Mouse (Mus musculus) heart, embryonic 14.5 days (tissue): Measurements from ENCODE around the gene Nat8l. TPM values are rescaled to one million over a fixed set of nuclear protein-coding genes. Genes with fewer than 3 reads are reported as not detected.

Source experiments
- ATAC-seq: fragments of 200-750 bp; cut with Nextera tagmentation; 2 replicates; pipeline ENCODE4 v1.8.0; 2017; ENCODE audit warnings: low read depth, moderate TSS enrichment; ENCODE audit not compliant: insufficient number of reproducible peaks, insufficient read depth, low FRiP score
- H3K27ac ChIP-seq, 2 experiments: fragments of 200-500 bp in 1 of 2; fragments of 300-500 bp in 1 of 2; sonication (generic) in 1 of 2; replicated peaks in 1 of 2; 2 replicates each; pipeline ENCODE4 v1.5.1; 2012 to 2014; ENCODE audit warnings: low read depth in 2 of 2, low read length in 2 of 2, control low read depth in 1 of 2, mild to moderate bottlenecking in 1 of 2, mixed read lengths in 1 of 2; ENCODE audit not compliant: control insufficient read depth in 1 of 2, insufficient read depth in 1 of 2
- H3K27me3 ChIP-seq: fragments of 300-500 bp; sonication (generic); 2 replicates; pipeline ENCODE4 v1.6.1; 2014; ENCODE audit warnings: mild to moderate bottlenecking, low read length, control low read depth; ENCODE audit not compliant: control insufficient read depth, insufficient read depth
- H3K36me3 ChIP-seq: fragments of 300-500 bp; sonication (generic); 2 replicates; pipeline ENCODE4 v1.6.1; 2014; ENCODE audit warnings: mild to moderate bottlenecking, control low read depth, low read length, mixed read lengths; ENCODE audit not compliant: control insufficient read depth, insufficient read depth
- H3K4me1 ChIP-seq, 2 experiments: fragments of 200-500 bp in 1 of 2; fragments of 300-500 bp in 1 of 2; sonication (generic) in 1 of 2; 2 replicates each; pipeline ENCODE4 v1.6.1; 2012 to 2014; ENCODE audit warnings: low read length in 2 of 2, control low read depth in 1 of 2, mixed read lengths in 1 of 2; ENCODE audit not compliant: control insufficient read depth in 2 of 2, insufficient read depth in 2 of 2
- H3K4me2 ChIP-seq: fragments of 300-500 bp; sonication (generic); 2 replicates; pipeline ENCODE4 v1.6.1; 2014; ENCODE audit warnings: mild to moderate bottlenecking, low read length
- H3K4me3 ChIP-seq, 2 experiments: fragments of 200-500 bp in 1 of 2; fragments of 300-500 bp in 1 of 2; sonication (generic) in 1 of 2; 2 replicates each; pipeline ENCODE4 v1.5.1; 2012 to 2014; ENCODE audit warnings: low read length in 2 of 2, mild to moderate bottlenecking in 2 of 2, control low read depth in 1 of 2, low read depth in 1 of 2, moderate library complexity in 1 of 2; ENCODE audit not compliant: control insufficient read depth in 1 of 2, insufficient read depth in 1 of 2
- H3K9ac ChIP-seq: fragments of 300-500 bp; sonication (generic); 2 replicates; pipeline ENCODE4 v1.6.1; 2014; ENCODE audit warnings: mild to moderate bottlenecking, low read length
- H3K9me3 ChIP-seq: fragments of 300-500 bp; sonication (generic); 2 replicates; pipeline ENCODE4 v1.6.1; 2016; ENCODE audit warnings: low read length, control low read depth; ENCODE audit not compliant: control insufficient read depth
- WGBS: fragments of 180-500 bp; shearing (Covaris S2); extraction: QIAGEN DNeasy Blood & Tissue Kit; methylation state at CpG from one replicate; pipeline ENCODE4 v1.1.7; 2014; 5-methylcytosine and 5-hydroxymethylcytosine counted together
- polyA plus RNA-seq: library from polyadenylated mRNA; unstranded; fragments of >200 nt; fragmentation: Nextera tagmentation; extraction: Ambion mirVana; gene quantifications from 2 replicates; pipeline ENCODE4 v1.2.1, GENCODE M21; 2014

Nat8l gene
- polyA plus RNA-seq, 1 experiment from 2014 or later: 0.57 TPM

- H3K27me3 ChIP-seq: peaks cover 46% of the 10 kb centered on the region
- peak overlapping the region; percentile 71 to 74 for H3K4me3 ChIP-seq
- 2% methylated on average over 64 of the region's 80 CpGs for WGBS
- H3K4me2 ChIP-seq: peak overlapping the region; percentile 100
- peak overlapping the region; percentile 69 for H3K9ac ChIP-seq
- H3K36me3 ChIP-seq: peaks cover 8% of the 10 kb centered on the region; the same call in 1 of the 2 replicates
- H3K9me3 ChIP-seq: no peaks in the 10 kb centered on the region
- H3K27ac ChIP-seq: peak overlapping the region in 1 of 2 experiments; percentile 24; a peak in 1 of 4 replicates
- H3K4me1 ChIP-seq: peaks cover 6 to 16% of the 10 kb centered on the region in 2 experiments
- no peak for ATAC-seq
These were observed 1.4 kb downstream of the Nat8l start for GRCm38 (mm10) chr5:33997051-33997741.

- peak overlapping the region; percentile 71 to 74 for H3K4me3 ChIP-seq
- no peak overlapping the region for H3K27ac ChIP-seq
- H3K9ac ChIP-seq: peak overlapping the region; percentile 69
- 70% methylated on average over 20 of the region's 20 CpGs for WGBS
- peaks cover 6 to 16% of the 10 kb centered on the region in 2 experiments for H3K4me1 ChIP-seq
- no peak for ATAC-seq
- peak overlapping the region; percentile 100 for H3K4me2 ChIP-seq
- peaks cover 8% of the 10 kb centered on the region; the same call in 1 of the 2 replicates for H3K36me3 ChIP-seq
- H3K27me3 ChIP-seq: peaks cover 46% of the 10 kb centered on the region
- no peaks in the 10 kb centered on the region for H3K9me3 ChIP-seq
These were observed 2.2 kb downstream of the Nat8l start for GRCm38 (mm10) chr5:33997829-33998504.

- H3K36me3 ChIP-seq: peaks cover 8% of the 10 kb centered on the region; the same call in 1 of the 2 replicates
- H3K4me2 ChIP-seq: no peak overlapping the region
- H3K27ac ChIP-seq: no peak overlapping the region
- H3K9ac ChIP-seq: no peak overlapping the region
- no peak overlapping the region for H3K4me3 ChIP-seq
- no peaks in the 10 kb centered on the region for H3K9me3 ChIP-seq
- no peak for ATAC-seq
- H3K27me3 ChIP-seq: peaks cover 46% of the 10 kb centered on the region
- 91% methylated on average over 3 of the region's 3 CpGs for WGBS
- H3K4me1 ChIP-seq: peaks cover 8 to 16% of the 10 kb centered on the region in 2 experiments
These were observed 2.7 kb downstream of the Nat8l start for GRCm38 (mm10) chr5:33998505-33998877.

- no peak overlapping the region for H3K4me2 ChIP-seq
- ATAC-seq: no peak
- peaks cover 8 to 16% of the 10 kb centered on the region in 2 experiments for H3K4me1 ChIP-seq
- H3K27me3 ChIP-seq: peaks cover 39% of the 10 kb centered on the region
- H3K4me3 ChIP-seq: no peak overlapping the region
- H3K36me3 ChIP-seq: peaks cover 8% of the 10 kb centered on the region; the same call in 1 of the 2 replicates
- WGBS: 76% methylated on average over 6 of the region's 6 CpGs
- no peaks in the 10 kb centered on the region for H3K9me3 ChIP-seq
- no peak overlapping the region for H3K9ac ChIP-seq
- no peak overlapping the region for H3K27ac ChIP-seq
These were observed 3.8 kb downstream of the Nat8l start for GRCm38 (mm10) chr5:33999466-34000090.

GRCm38 (mm10) chr5:34000809-34001208, 5.0 kb downstream of the Nat8l start:
- peaks cover 6 to 11% of the 10 kb centered on the region in 2 experiments for H3K4me1 ChIP-seq
- H3K4me3 ChIP-seq: no peak overlapping the region
- H3K27ac ChIP-seq: no peak overlapping the region
- no peak overlapping the region for H3K4me2 ChIP-seq
- no peak for ATAC-seq
- peaks cover 26% of the 10 kb centered on the region for H3K27me3 ChIP-seq
- peaks cover 8% of the 10 kb centered on the region; the same call in 1 of the 2 replicates for H3K36me3 ChIP-seq
- no peaks in the 10 kb centered on the region for H3K9me3 ChIP-seq
- H3K9ac ChIP-seq: no peak overlapping the region
- WGBS: 95% methylated on average over 25 of the region's 25 CpGs

- Histone ChIP-seq H3K27ac (no peak overlapping the region), H3K4me1 (peaks cover 6 to 9% of the 10 kb centered on the region in 2 experiments)
These were observed 5.6 kb downstream of the Nat8l start for GRCm38 (mm10) chr5:34001401-34001800.

GRCm38 (mm10) chr5:34002636-34003035, 6.9 kb downstream of the Nat8l start:
- no peak for ATAC-seq
- Histone ChIP-seq H3K27ac (no peak overlapping the region), H3K36me3 (peaks cover 8% of the 10 kb centered on the region; the same call in 1 of the 2 replicates), H3K27me3 (peaks cover 17% of the 10 kb centered on the region), H3K9me3 (no peaks in the 10 kb centered on the region), H3K4me1 (peaks cover 3% of the 10 kb centered on the region in 2 experiments), H3K4me2 (no peak overlapping the region), H3K9ac (no peak overlapping the region), H3K4me3 (no peak overlapping the region)
- 92% methylated on average over 4 of the region's 4 CpGs for WGBS

More at GRCm38 (mm10) chr5:34001401-34001800, 5.6 kb downstream of the Nat8l start:
- H3K4me3 ChIP-seq: no peak overlapping the region
- peaks cover 24% of the 10 kb centered on the region for H3K27me3 ChIP-seq
- 64% methylated on average over 1 of the region's 1 CpGs for WGBS
- ATAC-seq: no peak
- no peak overlapping the region for H3K9ac ChIP-seq
- H3K9me3 ChIP-seq: no peaks in the 10 kb centered on the region
- H3K36me3 ChIP-seq: peaks cover 8% of the 10 kb centered on the region; the same call in 1 of the 2 replicates
- no peak overlapping the region for H3K4me2 ChIP-seq
